Mouse (Mus musculus) kidney, adult 2 months (tissue): ENCODE measurements around the gene Scrg1.

ENCODE experiments used
- CTCF ChIP-seq: fragments of 200-500 bp; conservative IDR thresholded peaks from 2 replicates; pipeline ENCODE4 v1.5.1; 2011; ENCODE audit warnings: low read depth, mild to moderate bottlenecking, control low read depth, low read length, moderate library complexity, mixed read lengths; ENCODE audit not compliant: insufficient read depth, insufficient read length
- POLR2A ChIP-seq: fragments of 200-500 bp; IDR thresholded peaks from one replicate; pipeline ENCODE4 v1.6.1; 2011; ENCODE audit warnings: low read depth, low read length, control low read depth

- TF ChIP-seq POLR2A (no peak), CTCF (no peak)
These were observed 5.0 kb upstream of the Scrg1 start for GRCm38 (mm10) chr8:57450726-57451125.
